9 mouse cellular contexts compared by ENCODE assay signal in the genomic region with DNA sequence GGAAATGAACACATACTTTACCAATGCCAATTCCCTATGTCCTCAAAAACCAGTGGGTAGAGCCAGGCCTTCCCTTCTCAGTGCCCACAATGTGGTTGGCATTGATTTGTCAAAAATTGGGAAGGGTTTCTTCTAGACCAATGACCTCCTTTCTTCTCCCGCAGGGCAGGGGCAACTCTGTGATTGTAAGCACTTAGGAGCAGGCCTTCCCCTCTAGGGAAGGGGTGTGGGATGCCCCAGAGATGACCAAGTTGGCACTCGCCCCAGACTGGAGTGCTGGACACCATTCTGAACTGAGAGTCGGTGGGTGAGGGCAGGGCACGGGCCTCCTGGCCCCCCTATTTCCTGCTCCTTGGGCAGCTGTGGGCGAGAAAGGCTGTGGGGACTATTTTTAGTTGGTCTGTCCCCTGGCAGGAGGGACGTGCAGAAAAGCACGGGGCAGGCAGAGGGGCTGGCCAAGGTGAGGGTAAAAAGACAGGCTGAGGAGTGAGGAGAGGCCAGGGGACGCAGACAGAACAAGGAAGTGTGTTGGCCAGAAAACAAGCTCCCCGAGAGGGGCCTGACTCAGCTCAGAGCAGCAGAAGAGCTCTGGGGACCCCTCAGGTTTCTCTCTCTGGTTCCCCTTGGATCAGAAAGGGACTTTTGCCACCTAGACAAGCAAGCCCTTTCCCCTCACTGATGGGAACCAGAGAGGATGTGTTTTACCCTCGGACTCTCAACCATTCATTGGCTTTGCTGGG. TPM values are rescaled to one million over a fixed set of nuclear protein-coding genes. Genes with fewer than 3 reads are reported as not detected.
DNase-seq lines count a peak whose midpoint lies in the region; ATAC-seq and TF ChIP-seq lines count a peak whose summit lies in the region.
"Had no signal": no experiment of that assay in that cellular context is flagged by ENCODE, and none has a peak within 500 bp of the region (broad histone marks: within the 10 kb centered on the region; RNA-seq: fewer than 3 reads in every experiment).

No protein-coding gene starts in this region.

- dilution Hi-C loops in CH12.LX (cut with MboI; ENCODE audit: extremely low pct_ligation_motif_present, extremely low pct_unique_long_range_greater_than_20kb, low sequenced_read_pairs), result no loop called here

- H3K36me3 ChIP-seq in CH12.LX (replicated peaks in 1 of 2; ENCODE audit: control insufficient read depth in 1 of 2, insufficient read depth in 1 of 2, low read length in 1 of 2), result peaks cover 0 to 8% of the 10 kb centered on the region in 2 experiments
- H3K36me3 ChIP-seq in limb, embryonic 10.5 days, result peaks cover 9% of the 10 kb centered on the region
- no peaks in the 10 kb centered on the region for H3K36me3 ChIP-seq in stomach, postnatal 0 days (ENCODE audit: control insufficient read depth, insufficient read depth, low read length)

- TF ChIP-seq POLR2A in CH12.LX (IDR thresholded peaks at IDR 0.05; ENCODE audit: low read depth, low read length), result no peak

- no peak overlapping the region for H3K27ac ChIP-seq in CH12.LX (ENCODE audit: insufficient read depth, low read depth)
- H3K27ac ChIP-seq in limb, embryonic 10.5 days, result peak overlapping the region; percentile 93
- H3K27ac ChIP-seq in stomach, postnatal 0 days (replicated peaks), result peak overlapping the region; percentile 61

- TF ChIP-seq EP300 in CH12.LX (IDR thresholded peaks at IDR 0.05; ENCODE audit: low read length), result no peak
- TF ChIP-seq EP300 in stomach, postnatal 0 days (optimal IDR thresholded peaks at IDR 0.05), result no peak

- no peak overlapping the region for H3K9ac ChIP-seq in CH12.LX (ENCODE audit: insufficient read depth, low read depth)
- H3K9ac ChIP-seq in stomach, postnatal 0 days (ENCODE audit: low read length), result peak overlapping the region; percentile 27; the same call in 1 of the 2 replicates

- peak; percentile 55 for DNase-seq in gastrocnemius, adult 18-20 months (ENCODE audit: low spot score)
- no peak for DNase-seq in gastrocnemius, postnatal 10 days
- peak; percentile 30 for DNase-seq in CH12.LX (ENCODE audit: extremely low read depth)
- DNase-seq in limb, embryonic 10.5 days (ENCODE audit: low spot score), result no peak
- DNase-seq in stomach, postnatal 0 days (ENCODE audit: low spot score), result peak; percentile 27
- DNase-seq in thymus, postnatal 25 days, result no peak
- DNase-seq in testis, postnatal 14 days (ENCODE audit: low spot score), result no peak

- peak; percentile 8; the same call in 1 of the 2 replicates for ATAC-seq in granulocyte monocyte progenitor cell, adult 5-6 weeks (replicated peaks; ENCODE audit: poor library complexity, severe bottlenecking)
- ATAC-seq in stomach, postnatal 0 days (ENCODE audit: low FRiP score, low TSS enrichment), result no peak

- no peak for TF ChIP-seq CTCF in CH12.LX (conservative IDR thresholded peaks at IDR 0.05 in 1 of 2, IDR thresholded peaks at IDR 0.05 in 1 of 2; ENCODE audit: low read depth in 2 of 2, low read length in 2 of 2)
- TF ChIP-seq CTCF in stomach, postnatal 0 days (IDR thresholded peaks at IDR 0.05; ENCODE audit: low read depth), result no peak

- H3K9me3 ChIP-seq in CH12.LX (replicated peaks; ENCODE audit: low read length), result peaks cover 5% of the 10 kb centered on the region
- H3K9me3 ChIP-seq in limb, embryonic 10.5 days (replicated peaks), result no peaks in the 10 kb centered on the region
- H3K9me3 ChIP-seq in stomach, postnatal 0 days (ENCODE audit: control insufficient read depth, low read length), result no peaks in the 10 kb centered on the region

- WGBS in limb, embryonic 10.5 days, result 41% methylated on average over 10 of the region's 10 CpGs
- WGBS in stomach, postnatal 0 days, result 23% methylated on average over 10 of the region's 10 CpGs

- no peak for TF ChIP-seq RAD21 in CH12.LX (IDR thresholded peaks at IDR 0.05; ENCODE audit: low read depth, low read length)

- no peaks in the 10 kb centered on the region for H3K79me2 ChIP-seq in CH12.LX (replicated peaks; ENCODE audit: control insufficient read depth, extremely low read depth, insufficient read depth, poor library complexity, severe bottlenecking)

- peaks cover 34 to 69% of the 10 kb centered on the region in 2 experiments for H3K4me1 ChIP-seq in CH12.LX (ENCODE audit: control insufficient read depth in 1 of 2, insufficient read depth in 2 of 2)
- peaks cover 98% of the 10 kb centered on the region for H3K4me1 ChIP-seq in limb, embryonic 10.5 days
- peaks cover 55% of the 10 kb centered on the region for H3K4me1 ChIP-seq in stomach, postnatal 0 days (replicated peaks; ENCODE audit: control insufficient read depth, insufficient read depth)

- no peak overlapping the region for H3K4me3 ChIP-seq in CH12.LX (replicated peaks in 1 of 3; ENCODE audit: low read depth in 2 of 3, low read length in 2 of 3, poor library complexity in 1 of 3)
- H3K4me3 ChIP-seq in limb, embryonic 10.5 days, result peak overlapping the region; percentile 38; the same call in 1 of the 2 replicates
- no peak overlapping the region for H3K4me3 ChIP-seq in stomach, postnatal 0 days (ENCODE audit: low read depth, low read length)

- H3K27me3 ChIP-seq in CH12.LX (replicated peaks), result no peaks in the 10 kb centered on the region
- no peaks in the 10 kb centered on the region for H3K27me3 ChIP-seq in limb, embryonic 10.5 days (ENCODE audit: low read depth, poor library complexity, severe bottlenecking)
- no peaks in the 10 kb centered on the region for H3K27me3 ChIP-seq in stomach, postnatal 0 days (ENCODE audit: control insufficient read depth, insufficient read depth, low read length)

- no peak overlapping the region; the same call in 1 of the 2 replicates for H3K4me2 ChIP-seq in CH12.LX (ENCODE audit: insufficient read depth, low read depth, poor library complexity, severe bottlenecking)
- H3K4me2 ChIP-seq in stomach, postnatal 0 days (replicated peaks; ENCODE audit: low read depth), result 0 out of 2 replicates have a peak overlapping the region, but pooled peaks have one; percentile 6

- in situ Hi-C loops in CH12.LX (cut with MboI; ENCODE audit: low pct_ligation_motif_present, low pct_unique_long_range_greater_than_20kb, low sequenced_read_pairs), result no loop called here

TF ChIP-seq in CH12.LX, 34 proteins besides CTCF, POLR2A, EP300 and RAD21:
- TF ChIP-seq JUN (IDR thresholded peaks at IDR 0.05; ENCODE audit: insufficient read depth, low read depth, low read length) (no peak), TCF12 (IDR thresholded peaks at IDR 0.05; ENCODE audit: low read depth, low read length) (0 out of 2 replicates have a peak, but pooled peaks have one; percentile 2), ELF1 (IDR thresholded peaks at IDR 0.05; ENCODE audit: low read depth, low read length) (peak; percentile 65)

RNA-seq across cellular contexts. Expression of a gene that starts 3.3 kb away (rescaled TPM):
- 10 to 100 TPM; 12.9 to 13.2 TPM for total RNA-seq in gastrocnemius, adult 18-20 months (2021)
- total RNA-seq in gastrocnemius, postnatal 10 days (2021), result 10 to 100 TPM; 22.6 to 31.5 TPM
- total RNA-seq in CH12.LX (2012; rRNA removed), result 11.1 and 12.1 TPM in 2 replicates
- total RNA-seq in CH12.LX (2014; rRNA removed), result 2.7 and 4.5 TPM in 2 replicates
- 12.4 and 13.7 TPM in 2 replicates for polyA plus RNA-seq in CH12.LX (2012; ENCODE audit: insufficient read length, low read depth)
- total RNA-seq in granulocyte monocyte progenitor cell, adult 5-6 weeks (2014; fragmentation: Nextera tagmentation), result 3.8 and 8.8 TPM in 2 replicates
- 1.9 and 3.1 TPM in 2 replicates for total RNA-seq in granulocyte monocyte progenitor cell, adult 5-6 weeks (2017)
- 38.4 and 43.7 TPM in 2 replicates for polyA plus RNA-seq in limb, embryonic 10.5 days (2016; fragmentation: Nextera tagmentation; extraction: Ambion mirVana)
- polyA plus RNA-seq in stomach, postnatal 0 days (2015; fragmentation: Nextera tagmentation; extraction: Ambion mirVana), result 20.1 and 25.9 TPM in 2 replicates

RNA-seq across cellular contexts. Expression of a gene that starts 23.3 kb away (rescaled TPM):
- total RNA-seq in gastrocnemius, adult 18-20 months (2021), result under 1 TPM; 0.09 to 0.26 TPM
- 1 to 10 TPM; 2.3 to 3.5 TPM for total RNA-seq in gastrocnemius, postnatal 10 days (2021)
- total RNA-seq in CH12.LX (2012; rRNA removed) (47.4 and 78.9 TPM in 2 replicates), CH12.LX (2014; rRNA removed) (93.7 and 99.3 TPM in 2 replicates)
- 81.3 and 91.9 TPM in 2 replicates for polyA plus RNA-seq in CH12.LX (2012; ENCODE audit: insufficient read length, low read depth)
- 47.8 and 58.8 TPM in 2 replicates for total RNA-seq in granulocyte monocyte progenitor cell, adult 5-6 weeks (2014; fragmentation: Nextera tagmentation)
- 30.3 and 43.5 TPM in 2 replicates for total RNA-seq in granulocyte monocyte progenitor cell, adult 5-6 weeks (2017)
- polyA plus RNA-seq in limb, embryonic 10.5 days (2016; fragmentation: Nextera tagmentation; extraction: Ambion mirVana), result 69.9 and 79.5 TPM in 2 replicates
- polyA plus RNA-seq in stomach, postnatal 0 days (2015; fragmentation: Nextera tagmentation; extraction: Ambion mirVana), result 6.6 and 7.0 TPM in 2 replicates

RNA-seq across cellular contexts. Expression of a gene that starts 51.9 kb away (rescaled TPM):
- total RNA-seq in gastrocnemius, adult 18-20 months (2021), result not detected
- not detected for total RNA-seq in gastrocnemius, postnatal 10 days (2021)
- total RNA-seq in CH12.LX (2012; rRNA removed) (0.47 and 0.50 TPM in 2 replicates), CH12.LX (2014; rRNA removed) (not detected in 2 replicates)
- not detected in 2 replicates for polyA plus RNA-seq in CH12.LX (2012; ENCODE audit: insufficient read length, low read depth)
- not detected in 2 replicates for total RNA-seq in granulocyte monocyte progenitor cell, adult 5-6 weeks (2014; fragmentation: Nextera tagmentation)
- 1.8 TPM in 1 of 2 replicates, not detected in the other for total RNA-seq in granulocyte monocyte progenitor cell, adult 5-6 weeks (2017)
- polyA plus RNA-seq in limb, embryonic 10.5 days (2016; fragmentation: Nextera tagmentation; extraction: Ambion mirVana), result 0.24 and 0.29 TPM in 2 replicates
- polyA plus RNA-seq in stomach, postnatal 0 days (2015; fragmentation: Nextera tagmentation; extraction: Ambion mirVana), result 1.9 and 2.1 TPM in 2 replicates
- total RNA-seq: gastrocnemius, postnatal 36 days had no signal

Comparison
In these comparisons a context has a peak if more than half of its experiments do, and no peak if none do; other contexts are left out.
1. DNase-seq: peak in gastrocnemius, adult 18-20 months (single experiment), CH12.LX (single experiment) and stomach, postnatal 0 days (single experiment); none in gastrocnemius, postnatal 10 days (single experiment), limb, embryonic 10.5 days (single experiment), thymus, postnatal 25 days (single experiment) and testis, postnatal 14 days (single experiment).
2. RNA of a gene that starts 23.3 kb away (total RNA-seq): 47.4 to 99.3 TPM in CH12.LX and 30.3 to 58.8 TPM in granulocyte monocyte progenitor cell, adult 5-6 weeks; 2.3 to 3.5 TPM in gastrocnemius, postnatal 10 days and 0.09 to 0.26 TPM in gastrocnemius, adult 18-20 months; every median in the first group is over 4 times any median in the second.